Mouse (Mus musculus) MEL-GATA-1-ER (cell line): Measurements from ENCODE around the gene Sptan1.

Experiments used
- DNase-seq: peaks from one replicate; pipeline ENCODE4 v3.0.0-alpha.2; 2012; ENCODE audit warnings: low read depth; ENCODE audit errors: extremely low read depth

The Sptan1 gene

DNA sequence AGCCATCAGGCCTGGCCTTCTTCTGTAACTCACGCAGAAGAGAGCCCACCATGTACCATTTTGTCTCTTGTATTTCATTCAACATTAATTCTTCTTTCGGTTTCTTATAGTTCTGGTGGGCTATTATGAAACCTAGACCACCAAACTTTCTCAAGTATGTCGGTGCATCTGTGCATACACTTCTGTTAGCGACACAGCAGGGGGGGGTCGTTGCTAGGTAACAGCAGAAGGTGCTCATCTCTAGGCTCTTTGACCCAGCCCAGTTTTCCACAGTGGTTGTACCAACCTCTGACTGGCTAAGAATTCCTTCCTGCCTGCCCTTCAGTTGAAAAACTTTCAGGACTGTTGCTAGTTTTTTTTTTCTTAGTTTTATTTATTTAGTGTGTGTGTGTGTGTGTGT lies 93.1 kb downstream of the Sptan1 start:
- DNase-seq, result no peak

DNA sequence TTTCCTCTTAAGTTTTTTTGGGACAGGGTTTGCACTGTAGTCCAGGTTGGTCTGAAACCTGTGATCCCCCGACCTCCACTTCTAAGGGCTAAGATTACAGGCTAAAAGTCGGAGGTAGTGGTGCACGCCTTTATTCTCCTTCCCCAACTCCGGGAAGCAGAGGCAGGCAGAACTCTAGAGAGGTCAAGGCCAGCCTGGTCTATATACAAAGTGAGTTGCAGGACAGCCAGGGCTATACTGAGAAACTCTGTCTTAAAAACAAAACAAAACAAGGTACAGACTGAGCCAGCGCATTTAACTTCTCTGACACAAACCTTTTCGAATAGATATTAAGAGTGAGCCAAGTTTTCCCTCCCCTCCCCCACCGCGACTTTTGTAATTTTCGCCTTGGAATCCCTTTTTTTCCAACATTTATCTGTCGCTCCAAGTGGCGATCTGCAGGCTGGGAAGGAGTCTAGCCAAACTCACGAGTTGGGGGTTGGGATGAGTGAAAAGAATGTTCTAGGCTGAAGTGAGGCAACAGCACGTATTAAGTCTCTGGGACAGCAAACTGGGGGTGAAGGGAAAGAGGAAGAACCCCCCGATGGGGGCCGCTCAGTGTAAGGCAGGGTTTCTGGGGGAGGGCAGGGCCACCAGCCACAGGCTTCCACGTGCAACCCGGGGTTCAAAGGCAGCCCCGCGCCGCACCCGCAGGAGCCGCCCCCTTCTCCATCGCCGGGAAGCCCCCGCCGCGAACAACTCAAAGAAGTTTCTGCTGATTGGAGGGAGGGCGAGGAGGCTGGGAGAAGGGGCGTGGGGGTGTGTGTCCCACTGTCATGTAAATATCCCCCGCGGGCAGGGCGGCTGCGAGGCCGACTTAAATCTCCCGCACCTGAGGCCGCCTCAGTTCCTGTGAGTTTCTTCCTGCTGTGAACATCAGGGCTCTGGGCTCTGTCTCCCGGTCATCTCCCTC lies 96.1 kb downstream of the Sptan1 start:
- peak; percentile 73 for DNase-seq

GRCm38 (mm10) chr2:30062249-30063093 lies 97.1 kb downstream of the Sptan1 start:
- DNase-seq, result peak; percentile 79

- no peak for DNase-seq
These were observed 97.9 kb downstream of the Sptan1 start for GRCm38 (mm10) chr2:30063235-30063634.

GRCm38 (mm10) chr2:30063791-30064190 lies 98.4 kb downstream of the Sptan1 start:
- no peak for DNase-seq

DNA sequence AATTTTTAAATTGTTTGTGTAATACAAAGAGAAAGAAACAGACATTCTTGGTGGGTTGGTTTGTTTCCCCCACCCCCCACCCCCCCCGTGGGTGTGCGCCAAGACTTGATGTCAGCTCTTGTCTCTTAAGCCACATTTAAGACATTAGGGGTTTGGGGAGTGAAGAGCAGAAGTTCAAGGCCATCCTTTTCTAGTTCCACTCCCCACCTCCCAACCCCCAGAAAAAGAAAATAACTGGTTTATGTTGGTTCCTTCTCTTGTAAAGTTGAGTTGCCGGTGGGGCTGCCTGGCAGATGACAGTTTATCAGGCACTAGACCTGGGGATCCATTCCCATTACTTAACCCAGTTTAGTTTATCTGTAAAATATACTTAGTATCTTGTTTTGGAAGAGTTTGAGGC lies 98.9 kb downstream of the Sptan1 start:
- DNase-seq, result no peak

GRCm38 (mm10) chr2:30066046-30066901 lies 100.9 kb downstream of the Sptan1 start:
- peak; percentile 72 for DNase-seq

DNA sequence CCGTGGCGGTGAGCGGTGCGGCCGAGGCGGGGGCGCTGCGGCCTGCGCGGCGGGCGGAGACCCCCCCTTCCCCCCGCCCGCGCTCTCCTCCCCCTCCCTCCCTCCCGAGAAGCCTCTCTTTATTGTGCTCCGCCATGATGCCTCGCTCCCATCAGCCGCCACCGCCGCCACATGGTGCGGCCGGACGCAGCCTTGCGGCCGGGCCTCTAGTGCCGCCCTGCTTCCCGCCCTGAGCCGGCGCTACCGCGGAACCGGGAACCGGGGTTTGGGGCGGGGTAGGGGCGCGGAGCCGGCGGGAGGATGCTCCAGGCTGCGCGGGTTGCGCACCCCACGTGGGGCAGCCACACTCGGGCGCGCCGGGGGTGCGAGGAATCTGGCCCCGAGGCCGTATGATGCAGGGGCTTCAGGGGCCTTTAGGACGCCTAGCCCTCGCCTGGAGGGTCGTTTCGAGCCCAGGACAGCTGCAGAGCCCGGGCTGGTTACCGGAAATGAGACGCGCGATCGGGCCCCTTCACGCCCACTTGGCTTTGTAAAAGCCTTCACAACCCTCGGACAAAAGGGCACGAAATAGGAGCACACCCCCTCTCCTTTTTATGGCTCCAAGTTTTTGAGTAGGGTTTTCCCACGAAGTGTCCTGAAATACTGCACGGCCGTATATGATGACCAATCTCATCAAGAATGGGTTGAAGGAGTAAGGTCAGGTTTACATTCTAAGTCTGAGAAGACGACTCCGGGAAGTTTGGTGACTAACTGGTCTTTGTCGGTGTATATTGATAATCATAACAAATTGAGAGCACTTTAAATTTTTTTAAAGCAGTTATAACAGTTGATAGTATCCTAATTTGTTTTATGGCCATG lies 101.9 kb downstream of the Sptan1 start:
- DNase-seq, result no peak

- no peak for DNase-seq
These were observed 102.6 kb downstream of the Sptan1 start for GRCm38 (mm10) chr2:30067962-30068361.

DNA sequence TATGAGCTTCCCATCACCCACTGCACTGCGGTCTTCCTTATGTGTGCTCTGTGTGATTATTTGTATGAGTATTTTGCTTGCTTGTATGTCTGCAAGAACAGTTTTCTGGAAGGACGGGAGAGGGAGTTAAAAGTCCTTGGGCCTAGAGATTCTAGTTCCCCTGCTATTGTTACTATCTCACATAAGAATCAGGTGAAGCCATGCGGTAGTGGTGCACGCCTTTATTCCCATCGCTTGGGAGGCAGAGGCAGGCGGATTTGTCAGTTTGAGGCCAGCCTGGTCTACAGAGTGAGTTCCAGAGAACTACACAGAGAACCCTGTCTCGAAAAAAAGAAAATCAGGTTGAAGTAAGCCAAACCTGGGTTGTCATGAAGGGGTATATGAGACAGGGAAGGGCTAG lies 107.5 kb downstream of the Sptan1 start:
- DNase-seq, result no peak

- DNase-seq, result no peak
These were observed 107.9 kb downstream of the Sptan1 start for GRCm38 (mm10) chr2:30073285-30073684.

DNA sequence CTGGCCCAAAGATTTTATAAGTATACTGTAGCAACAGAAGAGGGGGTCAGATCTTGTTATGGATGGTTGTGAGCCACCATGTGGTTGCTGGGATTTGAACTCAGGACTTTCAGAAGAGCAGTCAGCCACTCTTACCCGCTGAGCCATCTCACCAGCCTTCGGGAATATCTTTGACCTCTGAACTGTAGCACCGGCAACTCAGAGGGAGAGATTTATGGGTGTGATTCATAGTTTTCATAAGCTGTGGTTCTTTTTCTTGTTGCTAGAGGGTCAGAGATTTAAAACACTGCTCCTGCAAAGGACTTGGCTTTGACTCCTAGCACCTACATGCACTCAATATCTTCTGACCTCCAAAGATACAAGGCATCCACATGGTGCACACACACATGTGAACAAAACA lies 110.3 kb downstream of the Sptan1 start:
- no peak for DNase-seq

GRCm38 (mm10) chr2:30076439-30076838 lies 111.1 kb downstream of the Sptan1 start:
- no peak for DNase-seq

DNA sequence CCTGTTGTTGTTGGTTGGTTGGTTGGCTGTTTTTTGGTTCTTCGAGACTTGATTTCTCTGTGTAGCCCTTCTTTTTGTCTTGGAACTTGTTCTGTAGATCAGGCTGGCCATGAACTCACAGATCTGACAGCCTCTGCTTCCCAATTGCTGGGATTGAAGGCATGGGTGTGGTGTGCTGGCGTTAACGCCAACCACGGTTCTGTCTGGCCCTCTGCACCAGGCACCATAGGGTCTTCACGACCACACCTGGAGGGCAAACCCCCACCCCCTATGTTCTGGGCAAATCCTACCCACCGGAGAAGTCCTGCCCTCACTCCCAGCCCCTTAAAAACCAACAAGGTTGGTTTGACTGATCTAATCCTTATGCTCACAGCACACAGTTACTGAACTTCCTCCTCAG lies 111.6 kb downstream of the Sptan1 start:
- DNase-seq, result no peak

DNA sequence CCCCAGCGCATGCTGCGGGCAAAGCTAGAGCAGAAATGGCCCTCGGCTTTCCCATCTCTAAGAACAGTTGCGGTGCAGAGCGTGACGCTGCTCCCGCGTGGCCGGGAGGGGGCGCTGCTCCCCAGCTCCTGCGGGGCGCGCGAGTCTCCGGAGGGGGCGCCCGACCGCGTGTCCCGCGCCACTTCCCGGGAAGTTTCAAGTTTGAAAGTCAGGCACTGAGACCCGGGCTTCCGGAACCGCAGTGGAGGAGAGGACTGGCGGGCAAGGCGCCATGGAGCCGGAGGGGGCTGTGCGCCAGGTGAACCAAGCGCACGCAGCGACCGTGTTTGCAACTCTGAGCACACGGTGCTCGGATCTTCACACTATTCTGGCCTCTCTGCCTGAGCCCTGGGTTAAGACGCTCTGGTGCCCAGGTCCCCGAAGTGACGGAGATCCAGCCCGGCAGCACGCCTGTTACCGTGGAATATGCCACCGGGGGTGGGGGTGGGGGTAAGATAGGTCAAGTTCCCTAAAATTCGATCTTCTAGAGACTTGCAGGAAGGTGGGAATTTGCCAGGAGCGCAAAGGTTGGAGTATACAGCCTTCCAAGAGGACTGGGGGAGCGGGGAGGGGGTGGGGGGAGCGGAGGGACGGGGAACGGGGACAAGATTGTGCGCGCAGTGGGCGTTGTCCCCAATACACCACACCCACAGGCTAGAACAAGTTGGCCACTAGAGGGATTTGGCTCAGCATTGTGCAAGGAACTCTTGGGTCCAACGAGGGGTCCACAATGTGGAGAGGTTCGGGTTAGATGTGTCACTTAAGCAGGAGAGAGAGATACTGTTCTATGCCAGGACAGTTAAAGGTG lies 112.4 kb downstream of the Sptan1 start, which contains the start of gene Pkn3:
Pkn3 (plus strand) TSS at position 183 of the 847 bp plus-strand sequence.
- no peak for DNase-seq

- DNase-seq, result no peak
These were observed 113.0 kb downstream of the Sptan1 start for GRCm38 (mm10) chr2:30078349-30078712.

DNA sequence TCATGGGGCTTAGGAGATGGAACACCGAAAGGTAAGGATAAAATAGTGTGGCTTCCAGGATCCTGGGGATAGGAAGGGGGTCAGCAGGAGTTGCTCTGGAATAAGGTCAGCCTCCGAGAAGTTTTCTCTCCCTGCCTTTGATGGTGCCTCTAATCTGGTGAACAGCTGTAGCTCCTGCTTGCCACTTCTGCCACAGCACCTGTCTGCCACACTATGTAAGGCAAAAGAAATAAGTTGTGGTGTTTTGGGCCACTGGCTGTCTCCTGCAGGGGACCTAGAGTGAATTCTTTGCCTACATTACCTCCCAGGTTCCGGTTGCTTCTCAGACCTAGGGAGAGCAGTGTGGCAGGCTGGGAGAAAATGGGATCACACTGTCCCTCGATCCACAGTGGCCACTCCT lies 113.4 kb downstream of the Sptan1 start:
- DNase-seq, result no peak

DNA sequence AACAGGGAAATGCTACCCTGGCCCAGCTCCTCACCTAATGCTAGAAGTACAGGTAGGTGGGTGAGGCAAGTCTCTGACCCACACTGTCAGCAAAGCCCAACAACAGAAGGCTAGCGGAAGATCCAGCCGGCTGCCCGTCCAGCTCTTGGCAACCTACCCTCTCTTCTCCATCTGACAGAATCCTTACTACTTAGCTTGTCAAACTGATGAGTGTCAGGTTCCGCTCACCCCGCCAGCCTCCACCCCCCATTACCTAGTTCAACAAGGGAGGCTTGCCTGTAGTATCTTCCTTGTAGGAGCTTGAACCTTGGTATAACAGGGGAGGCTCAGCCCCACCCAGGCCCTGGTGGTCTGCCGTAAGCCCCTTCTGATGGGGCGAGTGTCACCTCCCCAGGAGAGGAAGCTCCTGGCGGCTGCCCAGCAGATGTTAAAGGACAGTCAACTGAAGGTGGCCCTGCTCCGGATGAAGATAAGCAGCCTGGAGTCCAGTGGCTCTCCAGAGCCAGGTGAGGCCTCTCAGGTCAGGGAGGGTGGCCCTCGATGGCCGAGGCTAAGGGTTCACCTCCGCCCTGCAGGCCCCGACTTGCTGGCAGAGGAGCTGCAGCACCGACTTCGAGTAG lies 114.9 kb downstream of the Sptan1 start:
- DNase-seq, result no peak
